Mouse (Mus musculus) CH12.LX (cell line): ENCODE measurements at regions not wholly inside any gene's neighbourhood (a gene's known extent, or its start where the extent isn't known, plus 50 kb on each side); places are given as distances from the start of the nearest gene placed in this dataset.

Experiments used
- DNase-seq: peaks from one replicate; pipeline ENCODE4 v3.0.0-alpha.2; 2013; ENCODE audit errors: extremely low read depth
- H3K27ac ChIP-seq: 2 replicates; pipeline ENCODE4 v1.5.1; 2012; ENCODE audit warnings: low read depth, mild to moderate bottlenecking, control low read depth, moderate library complexity; ENCODE audit not compliant: insufficient read depth
- H3K27me3 ChIP-seq: replicated peaks from 2 replicates; pipeline ENCODE3; 2012; ENCODE audit warnings: inconsistent platforms
- H3K36me3 ChIP-seq, 2 experiments: replicated peaks in 1 of 2; 2 replicates each; pipeline versions ENCODE3 to v1.6.1; 2012; ENCODE audit warnings: inconsistent platforms in 1 of 2, low read length in 1 of 2, mild to moderate bottlenecking in 1 of 2, mixed read lengths in 1 of 2, moderate library complexity in 1 of 2; ENCODE audit not compliant: control insufficient read depth in 1 of 2, insufficient read depth in 1 of 2
- H3K4me1 ChIP-seq, 2 experiments: 2 replicates each; pipeline ENCODE4 v1.6.1; 2012; ENCODE audit warnings: inconsistent platforms in 1 of 2, moderate library complexity in 1 of 2; ENCODE audit not compliant: insufficient read depth in 2 of 2, control insufficient read depth in 1 of 2
- H3K4me2 ChIP-seq: 2 replicates; pipeline ENCODE4 v1.6.1; 2012; ENCODE audit warnings: low read depth, mild to moderate bottlenecking, control low read depth; ENCODE audit not compliant: poor library complexity, insufficient read depth, severe bottlenecking
- H3K4me3 ChIP-seq, 3 experiments: fragments of 150-350 bp in 1 of 3; sonication (generic) in 1 of 3; replicated peaks in 1 of 3; 2 replicates each; pipeline versions ENCODE3 to v1.5.1; 2011 to 2012; ENCODE audit warnings: low read depth in 2 of 3, low read length in 2 of 3, mild to moderate bottlenecking in 2 of 3, moderate library complexity in 2 of 3, control low read depth in 1 of 3, improper control_type of control experiment in 1 of 3, inconsistent platforms in 1 of 3, mixed read lengths in 1 of 3; ENCODE audit not compliant: poor library complexity in 1 of 3
- H3K79me2 ChIP-seq: replicated peaks from 2 replicates; pipeline ENCODE4 v1.6.1; 2012; ENCODE audit warnings: mild to moderate bottlenecking, moderate library complexity; ENCODE audit not compliant: control insufficient read depth, poor library complexity, insufficient read depth, severe bottlenecking; ENCODE audit errors: extremely low read depth
- H3K9ac ChIP-seq: 2 replicates; pipeline ENCODE4 v1.6.1; 2012; ENCODE audit warnings: low read depth, mild to moderate bottlenecking, control low read depth, moderate library complexity; ENCODE audit not compliant: insufficient read depth
- H3K9me3 ChIP-seq: replicated peaks from 2 replicates; pipeline ENCODE3; 2012; ENCODE audit warnings: low read length, inconsistent platforms, mixed read lengths
- CTCF ChIP-seq, 2 experiments: IDR thresholded peaks in 1 of 2; conservative IDR thresholded peaks in 1 of 2; 2 replicates each; pipeline ENCODE4 v1.5.1; 2011 to 2012; ENCODE audit warnings: low read depth in 2 of 2, low read length in 2 of 2, improper control_type of control experiment in 1 of 2, inconsistent platforms in 1 of 2, mild to moderate bottlenecking in 1 of 2, moderate library complexity in 1 of 2
- ETS1 ChIP-seq: conservative IDR thresholded peaks from 2 replicates; pipeline ENCODE4 v1.6.1; 2012; ENCODE audit warnings: low read depth, mild to moderate bottlenecking, inconsistent platforms, low read length, improper control_type of control experiment, moderate library complexity
- GABPA ChIP-seq: IDR thresholded peaks from 2 replicates; pipeline ENCODE4 v1.6.1; 2012; ENCODE audit warnings: low read depth, low read length, improper control_type of control experiment, inconsistent platforms; ENCODE audit not compliant: insufficient replicate concordance
- MYC ChIP-seq: IDR thresholded peaks from 2 replicates; pipeline ENCODE4 v1.6.1; 2011; ENCODE audit warnings: low read depth, mild to moderate bottlenecking, improper control_type of control experiment, low read length
- NELFE ChIP-seq: IDR thresholded peaks from 2 replicates; pipeline ENCODE4 v1.6.1; 2011; ENCODE audit warnings: low read depth, low read length, improper control_type of control experiment
- PAX5 ChIP-seq: IDR thresholded peaks from 2 replicates; pipeline ENCODE4 v1.6.1; 2012; ENCODE audit warnings: low read length, inconsistent platforms, mixed read lengths
- RCOR1 ChIP-seq: conservative IDR thresholded peaks from 2 replicates; pipeline ENCODE4 v1.6.1; 2012; ENCODE audit warnings: low read depth, mild to moderate bottlenecking, inconsistent platforms, low read length, improper control_type of control experiment
- SMC3 ChIP-seq: IDR thresholded peaks from 2 replicates; pipeline ENCODE4 v1.6.1; 2011; ENCODE audit warnings: low read depth, low read length, improper control_type of control experiment
- UBTF ChIP-seq: IDR thresholded peaks from 2 replicates; pipeline ENCODE4 v1.6.1; 2012; ENCODE audit warnings: low read depth, mild to moderate bottlenecking, inconsistent platforms, low read length, improper control_type of control experiment, moderate library complexity
- USF1 ChIP-seq: IDR thresholded peaks from 2 replicates; pipeline ENCODE4 v1.6.1; 2014; ENCODE audit warnings: low read depth, mild to moderate bottlenecking, inconsistent platforms, low read length, improper control_type of control experiment
- USF2 ChIP-seq: conservative IDR thresholded peaks from 2 replicates; pipeline ENCODE4 v1.6.1; 2011; ENCODE audit warnings: low read depth, low read length, improper control_type of control experiment
- ZC3H11A ChIP-seq: IDR thresholded peaks from 2 replicates; pipeline ENCODE4 v1.6.1; 2012; ENCODE audit warnings: low read depth, mild to moderate bottlenecking, inconsistent platforms, low read length, improper control_type of control experiment
- ZNF384 ChIP-seq: IDR thresholded peaks from 2 replicates; pipeline ENCODE4 v1.6.1; 2012; ENCODE audit warnings: low read depth, low read length, improper control_type of control experiment, inconsistent platforms
- dilution Hi-C: fragments of 300-500 bp; cut with MboI; formaldehyde crosslinking; loops from 2 replicates; pipeline ENCODE4 v1.14.3; 2020; ENCODE audit warnings: low sequenced_read_pairs; ENCODE audit not compliant: extremely low pct_unique_long_range_greater_than_20kb, extremely low pct_ligation_motif_present
- in situ Hi-C: fragments of 300-500 bp; cut with MboI; formaldehyde crosslinking; loops from 3 replicates; pipeline ENCODE4 v1.14.3; 2019; ENCODE audit warnings: low sequenced_read_pairs, low pct_ligation_motif_present, low pct_unique_long_range_greater_than_20kb, mixed read lengths

DNA sequence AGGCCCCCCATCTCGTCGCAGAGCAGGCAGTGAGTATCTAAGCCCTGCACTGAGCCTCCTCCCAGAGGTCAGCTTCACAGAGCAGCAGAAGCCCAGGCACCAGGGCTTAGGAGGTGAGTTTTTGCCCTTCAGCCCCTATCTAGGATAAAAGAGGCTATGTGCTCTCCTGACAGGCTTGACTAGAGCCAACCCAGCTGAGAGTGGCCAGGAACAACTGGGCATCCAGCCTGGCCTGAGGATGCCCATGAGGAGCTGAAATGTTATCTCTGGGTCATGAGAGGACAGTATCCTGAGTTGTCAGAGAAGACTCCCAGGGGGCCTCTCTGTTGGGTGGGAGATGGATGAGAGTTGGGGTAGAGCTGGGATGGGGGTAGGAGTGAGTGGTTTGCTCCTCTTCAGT lies 149.6 kb downstream of the Bod1 start:
- H3K4me2 ChIP-seq: no peak overlapping the region
- TF ChIP-seq ZC3H11A (no peak), MYC (no peak), USF1 (no peak), ZNF384 (no peak), ETS1 (no peak), SMC3 (no peak)
- no peaks in the 10 kb centered on the region for H3K36me3 ChIP-seq
- dilution Hi-C loops (no loop called here), in situ Hi-C loops (no loop called here)
- H3K9ac ChIP-seq: no peak overlapping the region
- no peaks in the 10 kb centered on the region for H3K79me2 ChIP-seq
- H3K4me1 ChIP-seq: peaks cover 11 to 21% of the 10 kb centered on the region in 2 experiments; a peak in 3 of 4 replicates
- no peak for DNase-seq
- no peak overlapping the region for H3K27ac ChIP-seq
- H3K9me3 ChIP-seq: no peaks in the 10 kb centered on the region
- peaks cover 1% of the 10 kb centered on the region for H3K27me3 ChIP-seq
- H3K4me3 ChIP-seq: no peak overlapping the region

DNA sequence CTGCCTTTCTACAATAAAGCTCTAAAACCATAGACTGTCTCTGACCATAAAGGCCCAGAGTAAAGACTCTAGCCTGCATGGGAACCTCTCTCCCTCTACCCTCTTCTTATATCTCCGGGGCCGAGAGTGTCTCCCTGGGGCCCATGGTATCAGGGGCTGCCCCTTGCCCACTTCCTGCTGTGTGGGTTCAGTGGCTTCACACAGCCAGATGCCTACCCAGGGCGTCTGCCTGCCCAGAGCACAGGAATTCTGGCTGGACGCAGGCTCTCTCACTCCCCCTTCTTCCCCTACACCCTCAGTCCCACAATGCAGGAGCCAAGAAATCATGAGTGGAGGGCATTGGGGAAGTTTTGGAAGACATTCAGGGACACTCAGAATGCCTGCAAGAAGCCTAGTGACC lies 150.8 kb downstream of the Bod1 start:
- Histone ChIP-seq H3K27me3 (peaks cover 1% of the 10 kb centered on the region), H3K27ac (no peak overlapping the region), H3K9ac (no peak overlapping the region), H3K4me1 (peaks cover 11 to 21% of the 10 kb centered on the region in 2 experiments; a peak in 3 of 4 replicates), H3K4me3 (no peak overlapping the region)
- DNase-seq: peak; percentile 11
- in situ Hi-C loops (no loop called here), dilution Hi-C loops (no loop called here)
- TF ChIP-seq CTCF (conservative IDR thresholded peaks at IDR 0.05 in 1 of 2, IDR thresholded peaks at IDR 0.05 in 1 of 2; ENCODE audit: low read depth in 2 of 2, low read length in 2 of 2) (no peak), PAX5 (no peak)
- TF ChIP-seq, all 38 proteins: peak for 0
- Histone ChIP-seq H3K36me3 (no peaks in the 10 kb centered on the region), H3K9me3 (no peaks in the 10 kb centered on the region), H3K79me2 (no peaks in the 10 kb centered on the region), H3K4me2 (no peak overlapping the region)

DNA sequence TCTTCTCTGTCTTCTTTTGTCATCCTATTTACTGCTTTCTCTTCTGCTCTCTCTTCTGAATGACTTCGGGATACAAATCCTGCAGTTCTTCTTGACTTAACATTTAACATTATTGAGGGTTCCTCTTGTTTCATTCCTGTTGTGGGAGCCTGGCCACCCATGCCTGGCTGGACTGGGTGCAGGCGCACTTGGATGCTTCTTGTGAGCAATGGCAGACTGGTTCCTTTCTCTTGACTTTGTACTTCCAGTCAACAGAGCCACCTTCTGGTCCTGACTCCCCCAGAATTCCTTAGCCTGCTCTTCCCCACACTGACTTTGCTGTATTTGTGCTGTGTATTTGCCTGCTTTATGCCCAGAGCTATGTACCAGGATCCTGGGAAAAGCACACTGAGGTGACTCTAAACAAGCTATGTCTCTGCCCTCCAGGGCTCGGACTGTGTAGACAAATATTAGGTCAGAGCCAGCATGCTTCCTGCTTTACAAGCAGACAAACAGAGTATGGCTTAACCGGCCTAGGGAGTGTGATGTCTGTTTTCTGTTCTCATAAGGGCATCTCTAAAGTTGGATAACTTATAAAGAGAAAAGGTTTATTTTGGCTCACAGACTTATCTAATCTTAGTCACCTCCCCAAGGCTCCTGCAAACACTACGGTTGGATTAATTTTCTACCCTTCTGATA lies 133.5 kb upstream of the Stc2 start:
- Histone ChIP-seq H3K9me3 (no peaks in the 10 kb centered on the region), H3K9ac (no peak overlapping the region), H3K27me3 (peaks cover 1% of the 10 kb centered on the region), H3K4me3 (no peak overlapping the region), H3K36me3 (no peaks in the 10 kb centered on the region), H3K27ac (no peak overlapping the region), H3K4me1 (no peaks in the 10 kb centered on the region)
- DNase-seq: no peak
- dilution Hi-C loops: no loop called here
- in situ Hi-C loops: no loop called here
- no peak for TF ChIP-seq RCOR1
- no peak for TF ChIP-seq USF2
- no peak for TF ChIP-seq UBTF
- TF ChIP-seq NELFE: no peak
- no peak for TF ChIP-seq GABPA
- TF ChIP-seq, all 38 proteins: peak for 0
- Histone ChIP-seq H3K79me2 (no peaks in the 10 kb centered on the region), H3K4me2 (no peak overlapping the region)
